40 mouse cellular contexts compared by ENCODE assay signal in the genomic region with DNA sequence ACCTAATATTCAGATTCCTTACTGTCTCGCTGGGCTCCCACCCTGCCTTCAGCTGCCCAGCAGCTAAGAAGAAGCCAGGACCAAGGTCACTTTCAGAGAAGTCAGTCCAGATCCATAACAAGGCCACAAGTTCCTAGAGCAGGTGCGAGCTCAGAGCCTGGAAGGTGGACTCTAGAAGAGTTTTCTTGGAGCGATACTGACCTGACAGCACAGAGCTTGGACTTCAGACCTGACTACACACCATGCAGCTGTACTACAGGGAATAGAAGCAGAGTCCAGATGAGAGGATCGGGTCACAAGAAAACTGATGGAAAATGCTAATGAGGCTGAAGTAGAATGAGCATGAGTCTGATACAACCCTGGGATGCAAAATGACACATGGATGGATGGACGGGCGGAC. TPM values are rescaled to one million over a fixed set of nuclear protein-coding genes. Genes with fewer than 3 reads are reported as not detected.
DNase-seq lines count a peak whose midpoint lies in the region; ATAC-seq and TF ChIP-seq lines count a peak whose summit lies in the region.
"Had no signal": no experiment of that assay in that cellular context is flagged by ENCODE, and none has a peak within 500 bp of the region (broad histone marks: within the 10 kb centered on the region; RNA-seq: fewer than 3 reads in every experiment).

No protein-coding gene starts in this region.

- H3K4me1 ChIP-seq in heart, embryonic 10.5 days = peaks cover 10% of the 10 kb centered on the region
- H3K4me1 ChIP-seq in kidney, embryonic 15.5 days = no peaks in the 10 kb centered on the region
- peaks cover 25% of the 10 kb centered on the region for H3K4me1 ChIP-seq in liver, postnatal 0 days (ENCODE audit: insufficient read depth)
- H3K4me1 ChIP-seq in liver, embryonic 12.5 days = peaks cover 14% of the 10 kb centered on the region
- H3K4me1 ChIP-seq: embryonic facial prominence, embryonic 15.5 days; forebrain, embryonic 12.5 days; limb, embryonic 15.5 days; stomach, embryonic 15.5 days had no signal

- no peak for TF ChIP-seq EP300 in liver, postnatal 0 days (IDR thresholded peaks at IDR 0.05; ENCODE audit: low read depth)

- intact Hi-C loops in heart, postnatal 25 days (cut with DNase I) = no loop called here
- intact Hi-C loops in gastrocnemius, adult 2 months (cut with DNase I) = no loop called here

- H3K4me2 ChIP-seq in kidney, embryonic 15.5 days = no peak overlapping the region
- H3K4me2 ChIP-seq in liver, postnatal 0 days (ENCODE audit: low read depth, low read length) = no peak overlapping the region
- no peak overlapping the region for H3K4me2 ChIP-seq in liver, embryonic 12.5 days
- H3K4me2 ChIP-seq: embryonic facial prominence, embryonic 15.5 days; forebrain, embryonic 12.5 days; limb, embryonic 15.5 days; neural tube, embryonic 15.5 days; stomach, embryonic 15.5 days had no signal

- no peaks in the 10 kb centered on the region for H3K27me3 ChIP-seq in heart, embryonic 10.5 days (ENCODE audit: insufficient read depth, poor library complexity, severe bottlenecking)
- no peaks in the 10 kb centered on the region for H3K27me3 ChIP-seq in kidney, embryonic 15.5 days
- no peaks in the 10 kb centered on the region for H3K27me3 ChIP-seq in liver, postnatal 0 days (ENCODE audit: insufficient read depth, low read length)
- H3K27me3 ChIP-seq in liver, embryonic 12.5 days (replicated peaks) = no peaks in the 10 kb centered on the region
- H3K27me3 ChIP-seq: embryonic facial prominence, embryonic 15.5 days; forebrain, embryonic 12.5 days; limb, embryonic 15.5 days; neural tube, embryonic 15.5 days; stomach, embryonic 15.5 days had no signal

- H3K4me3 ChIP-seq in heart, embryonic 10.5 days = no peak overlapping the region
- H3K4me3 ChIP-seq in kidney, embryonic 15.5 days (replicated peaks) = no peak overlapping the region
- H3K4me3 ChIP-seq in liver, postnatal 0 days (ENCODE audit: low read depth, low read length) = no peak overlapping the region
- no peak overlapping the region for H3K4me3 ChIP-seq in liver, embryonic 12.5 days
- H3K4me3 ChIP-seq in gastrocnemius, adult 2 months = no peak overlapping the region
- H3K4me3 ChIP-seq: embryonic facial prominence, embryonic 10.5 days; embryonic facial prominence, embryonic 15.5 days; forebrain, embryonic 12.5 days; limb, embryonic 10.5 days; limb, embryonic 15.5 days; neural tube, embryonic 15.5 days; stomach, embryonic 15.5 days had no signal

- 86% methylated on average over 6 of the region's 6 CpGs for WGBS in heart, embryonic 10.5 days
- WGBS in kidney, embryonic 15.5 days = 88% methylated on average over 6 of the region's 6 CpGs
- WGBS in liver, postnatal 0 days (ENCODE audit: insufficient replicate concordance) = 80% methylated on average over 6 of the region's 6 CpGs
- WGBS in liver, embryonic 12.5 days (ENCODE audit: insufficient replicate concordance) = 80% methylated on average over 6 of the region's 6 CpGs

- no peak for TF ChIP-seq CTCF in liver, postnatal 0 days (IDR thresholded peaks at IDR 0.05; ENCODE audit: low read depth)
- no peak for TF ChIP-seq CTCF in gastrocnemius, adult 2 months (IDR thresholded peaks at IDR 0.05)

- no peak for DNase-seq in heart, embryonic 10.5 days (ENCODE audit: low spot score)
- DNase-seq in heart, postnatal 25 days (ENCODE audit: low spot score) = no peak
- peak; percentile 69 for DNase-seq in kidney, adult 9 months
- DNase-seq in liver, postnatal 0 days = no peak
- no peak for DNase-seq in gastrocnemius, adult 2 months
- DNase-seq: adrenal gland, adult 2 months; adrenal gland, postnatal 36 days; cerebellum, adult 18-20 months; cerebellum, postnatal 10 days; forebrain, postnatal 0 days; gastrocnemius, postnatal 10 days; heart, postnatal 14 days; midbrain, embryonic 14.5 days; right cerebral cortex, postnatal 25 days had no signal

- no peak for ATAC-seq in kidney, embryonic 15.5 days (replicated peaks; ENCODE audit: low FRiP score)
- no peak for ATAC-seq in liver, postnatal 0 days
- no peak for ATAC-seq in liver, embryonic 12.5 days
- ATAC-seq: activated CD4-positive, CD25-positive, alpha-beta regulatory T cell, adult 4 months; hindbrain, embryonic 16.5 days had no signal

- H3K9me3 ChIP-seq in heart, embryonic 10.5 days = no peaks in the 10 kb centered on the region
- H3K9me3 ChIP-seq in kidney, embryonic 15.5 days (replicated peaks) = no peaks in the 10 kb centered on the region
- H3K9me3 ChIP-seq in liver, postnatal 0 days (ENCODE audit: low read length) = no peaks in the 10 kb centered on the region
- H3K9me3 ChIP-seq in liver, embryonic 12.5 days (replicated peaks) = no peaks in the 10 kb centered on the region
- H3K9me3 ChIP-seq: embryonic facial prominence, embryonic 10.5 days; embryonic facial prominence, embryonic 15.5 days; forebrain, embryonic 12.5 days; limb, embryonic 10.5 days; limb, embryonic 15.5 days; neural tube, embryonic 15.5 days; stomach, embryonic 15.5 days had no signal

- H3K36me3 ChIP-seq in heart, embryonic 10.5 days = no peaks in the 10 kb centered on the region
- no peaks in the 10 kb centered on the region for H3K36me3 ChIP-seq in kidney, embryonic 15.5 days
- no peaks in the 10 kb centered on the region for H3K36me3 ChIP-seq in liver, postnatal 0 days (replicated peaks; ENCODE audit: insufficient read depth, low read length)
- no peaks in the 10 kb centered on the region for H3K36me3 ChIP-seq in liver, embryonic 12.5 days
- H3K36me3 ChIP-seq: embryonic facial prominence, embryonic 10.5 days; embryonic facial prominence, embryonic 15.5 days; forebrain, embryonic 12.5 days; limb, embryonic 10.5 days; limb, embryonic 15.5 days; neural tube, embryonic 15.5 days; stomach, embryonic 15.5 days had no signal

- peak overlapping the region; percentile 19; the same call in 1 of the 2 replicates for H3K27ac ChIP-seq in heart, embryonic 10.5 days
- no peak overlapping the region for H3K27ac ChIP-seq in kidney, embryonic 15.5 days
- peak overlapping the region; percentile 53 for H3K27ac ChIP-seq in liver, postnatal 0 days (ENCODE audit: low read depth)
- no peak overlapping the region for H3K27ac ChIP-seq in liver, embryonic 12.5 days
- no peak overlapping the region for H3K27ac ChIP-seq in gastrocnemius, adult 2 months
- H3K27ac ChIP-seq: embryonic facial prominence, embryonic 10.5 days; embryonic facial prominence, embryonic 15.5 days; forebrain, embryonic 12.5 days; limb, embryonic 10.5 days; limb, embryonic 15.5 days; macrophage; neural tube, embryonic 15.5 days; stomach, embryonic 15.5 days had no signal

- no peak overlapping the region for H3K9ac ChIP-seq in kidney, embryonic 15.5 days
- H3K9ac ChIP-seq in liver, postnatal 0 days (replicated peaks) = no peak overlapping the region
- no peak overlapping the region for H3K9ac ChIP-seq in liver, embryonic 12.5 days
- H3K9ac ChIP-seq: embryonic facial prominence, embryonic 15.5 days; forebrain, embryonic 12.5 days; forebrain, postnatal 0 days; limb, embryonic 15.5 days; neural tube, embryonic 15.5 days; stomach, embryonic 15.5 days had no signal

RNA-seq across cellular contexts. Expression of gene Eif1, which starts 6.3 kb away (rescaled TPM):
- 1,444 and 1,503 TPM in 2 replicates for polyA plus RNA-seq in heart, embryonic 10.5 days (2016; fragmentation: Nextera tagmentation; extraction: Ambion mirVana)
- total RNA-seq in heart, postnatal 25 days (2021) = 1,000 to 10,000 TPM; 1,459 to 1,550 TPM
- polyA plus RNA-seq in kidney, embryonic 15.5 days (2015; fragmentation: Nextera tagmentation; extraction: Ambion mirVana) = 1,620 and 1,743 TPM in 2 replicates
- polyA plus RNA-seq in liver, postnatal 0 days (2015; fragmentation: Nextera tagmentation; extraction: Ambion mirVana) = 1,752 and 1,956 TPM in 2 replicates
- polyA plus RNA-seq in liver, embryonic 12.5 days (2016; fragmentation: Nextera tagmentation; extraction: Ambion mirVana) = 1,823 and 1,858 TPM in 2 replicates
- 1,000 to 10,000 TPM; 1,442 to 1,567 TPM for total RNA-seq in gastrocnemius, adult 2 months (2021)

RNA-seq across cellular contexts. Expression of gene Gast, which starts 20.8 kb away (rescaled TPM):
- polyA plus RNA-seq in heart, embryonic 10.5 days (2016; fragmentation: Nextera tagmentation; extraction: Ambion mirVana) = not detected in 2 replicates
- total RNA-seq in heart, postnatal 25 days (2021) = not detected
- polyA plus RNA-seq in kidney, embryonic 15.5 days (2015; fragmentation: Nextera tagmentation; extraction: Ambion mirVana) = not detected in 2 replicates
- not detected in 2 replicates for polyA plus RNA-seq in liver, postnatal 0 days (2015; fragmentation: Nextera tagmentation; extraction: Ambion mirVana)
- polyA plus RNA-seq in liver, embryonic 12.5 days (2016; fragmentation: Nextera tagmentation; extraction: Ambion mirVana) = not detected in 2 replicates
- not detected for total RNA-seq in gastrocnemius, adult 2 months (2021)
- total RNA-seq: adrenal gland, adult 2 months; adrenal gland, postnatal 36 days; CH12.LX; common myeloid progenitor, adult 5-6 weeks; forebrain, postnatal 0 days; gastrocnemius, postnatal 10 days; heart, adult 8-10 months; heart, postnatal 14 days; layer of hippocampus, adult 18-20 months; layer of hippocampus, postnatal 25 days; left cerebral cortex, postnatal 10 days; monocyte, adult 5-6 weeks had no signal
- polyA plus RNA-seq: activated CD4-positive, CD25-positive, alpha-beta regulatory T cell, adult 4 months; adrenal gland, adult 2 months; C2C12; gonadal fat pad, adult 2 months; heart, embryonic 14.5 days; hindbrain, embryonic 11.5 days; hindbrain, embryonic 16.5 days; limb, embryonic 10.5 days; liver, embryonic 16.5 days; lung, embryonic 16.5 days; macrophage; neural tube, embryonic 15.5 days had no signal

RNA-seq across cellular contexts. Expression of gene Hap1, which starts 42.5 kb away (rescaled TPM):
- 5.1 and 8.4 TPM in 2 replicates for polyA plus RNA-seq in heart, embryonic 10.5 days (2016; fragmentation: Nextera tagmentation; extraction: Ambion mirVana)
- 1 to 10 TPM in 1 of 2 experiments, under 1 TPM in 1; 0.83 to 1.2 TPM for total RNA-seq in heart, postnatal 25 days (2021)
- 15.0 and 19.6 TPM in 2 replicates for polyA plus RNA-seq in kidney, embryonic 15.5 days (2015; fragmentation: Nextera tagmentation; extraction: Ambion mirVana)
- polyA plus RNA-seq in liver, postnatal 0 days (2015; fragmentation: Nextera tagmentation; extraction: Ambion mirVana) = 0.78 and 0.81 TPM in 2 replicates
- polyA plus RNA-seq in liver, embryonic 12.5 days (2016; fragmentation: Nextera tagmentation; extraction: Ambion mirVana) = 0.43 and 0.47 TPM in 2 replicates
- under 1 TPM in 1 of 2 experiments, not detected in 1; 0.14 TPM for total RNA-seq in gastrocnemius, adult 2 months (2021)
- total RNA-seq: common myeloid progenitor, adult 5-6 weeks; monocyte, adult 5-6 weeks had no signal
- polyA plus RNA-seq: macrophage had no signal

RNA-seq across cellular contexts. Expression of gene Krt42, which starts 43.8 kb away (rescaled TPM):
- not detected in 2 replicates for polyA plus RNA-seq in heart, embryonic 10.5 days (2016; fragmentation: Nextera tagmentation; extraction: Ambion mirVana)
- total RNA-seq in heart, postnatal 25 days (2021) = not detected
- not detected in 2 replicates for polyA plus RNA-seq in kidney, embryonic 15.5 days (2015; fragmentation: Nextera tagmentation; extraction: Ambion mirVana)
- polyA plus RNA-seq in liver, postnatal 0 days (2015; fragmentation: Nextera tagmentation; extraction: Ambion mirVana) = not detected in 2 replicates
- not detected in 2 replicates for polyA plus RNA-seq in liver, embryonic 12.5 days (2016; fragmentation: Nextera tagmentation; extraction: Ambion mirVana)
- not detected for total RNA-seq in gastrocnemius, adult 2 months (2021)
- total RNA-seq: adrenal gland, adult 2 months; adrenal gland, postnatal 36 days; CH12.LX; common myeloid progenitor, adult 5-6 weeks; forebrain, postnatal 0 days; gastrocnemius, postnatal 10 days; heart, adult 8-10 months; heart, postnatal 14 days; layer of hippocampus, adult 18-20 months; layer of hippocampus, postnatal 25 days; left cerebral cortex, postnatal 10 days; monocyte, adult 5-6 weeks had no signal
- polyA plus RNA-seq: activated CD4-positive, CD25-positive, alpha-beta regulatory T cell, adult 4 months; C2C12; embryonic facial prominence, embryonic 10.5 days; forebrain, embryonic 12.5 days; forebrain, postnatal 0 days; gonadal fat pad, adult 2 months; heart, embryonic 14.5 days; hindbrain, embryonic 11.5 days; hindbrain, embryonic 16.5 days; intestine, embryonic 14.5 days; limb, embryonic 10.5 days; liver, embryonic 16.5 days; lung, embryonic 16.5 days; macrophage; midbrain, embryonic 14.5 days; neural tube, embryonic 15.5 days; stomach, embryonic 15.5 days had no signal

RNA-seq across cellular contexts. Expression of gene Krt17, which starts 52.6 kb away (rescaled TPM):
- 0.17 and 0.19 TPM in 2 replicates for polyA plus RNA-seq in heart, embryonic 10.5 days (2016; fragmentation: Nextera tagmentation; extraction: Ambion mirVana)
- total RNA-seq in heart, postnatal 25 days (2021) = not detected
- polyA plus RNA-seq in kidney, embryonic 15.5 days (2015; fragmentation: Nextera tagmentation; extraction: Ambion mirVana) = 0.51 and 2.4 TPM in 2 replicates
- polyA plus RNA-seq in liver, postnatal 0 days (2015; fragmentation: Nextera tagmentation; extraction: Ambion mirVana) = 0.08 and 0.09 TPM in 2 replicates
- polyA plus RNA-seq in liver, embryonic 12.5 days (2016; fragmentation: Nextera tagmentation; extraction: Ambion mirVana) = 0.27 and 0.30 TPM in 2 replicates
- not detected for total RNA-seq in gastrocnemius, adult 2 months (2021)
- total RNA-seq: adrenal gland, adult 2 months; adrenal gland, postnatal 36 days; common myeloid progenitor, adult 5-6 weeks; forebrain, postnatal 0 days; heart, adult 8-10 months; layer of hippocampus, adult 18-20 months; layer of hippocampus, postnatal 25 days; left cerebral cortex, postnatal 10 days; monocyte, adult 5-6 weeks had no signal
- polyA plus RNA-seq: adrenal gland, adult 2 months; macrophage; midbrain, embryonic 14.5 days had no signal

Comparison
In these comparisons a context has a peak if more than half of its experiments do, and no peak if none do; other contexts are left out.
1. H3K27ac ChIP-seq: peak in heart, embryonic 10.5 days (single experiment) and liver, postnatal 0 days (single experiment); none in kidney, embryonic 15.5 days (single experiment), liver, embryonic 12.5 days (single experiment) and gastrocnemius, adult 2 months (single experiment).